Mouse (Mus musculus) forebrain, postnatal 0 days (tissue): ENCODE measurements around the gene Cnrip1. TPM values are rescaled to one million over a fixed set of nuclear protein-coding genes. Genes with fewer than 3 reads are reported as not detected.

ENCODE experiments used
- ATAC-seq: fragments of 200-750 bp; cut with Nextera tagmentation; 2 replicates; pipeline ENCODE4 v1.8.0; 2017; ENCODE audit warnings: mild to moderate bottlenecking, moderate library complexity
- DNase-seq: peaks from one replicate; pipeline ENCODE4 v3.0.0-alpha.2; 2015
- H3K27ac ChIP-seq: fragments of 300-500 bp; sonication (generic); 2 replicates; pipeline ENCODE4 v1.5.1; 2014; ENCODE audit warnings: low read depth, mild to moderate bottlenecking, antibody characterized with exemption, low read length, moderate library complexity, mixed read lengths
- H3K27me3 ChIP-seq: fragments of 300-500 bp; sonication (generic); 2 replicates; pipeline ENCODE4 v1.6.1; 2014; ENCODE audit warnings: mild to moderate bottlenecking, low read length, mixed read lengths; ENCODE audit not compliant: insufficient read depth
- H3K36me3 ChIP-seq: fragments of 300-500 bp; sonication (generic); 2 replicates; pipeline ENCODE4 v1.6.1; 2014; ENCODE audit warnings: mild to moderate bottlenecking, moderate library complexity; ENCODE audit not compliant: insufficient read depth
- H3K4me1 ChIP-seq: fragments of 300-500 bp; sonication (generic); 2 replicates; pipeline ENCODE4 v1.6.1; 2014; ENCODE audit warnings: antibody characterized with exemption; ENCODE audit not compliant: insufficient read depth
- H3K4me2 ChIP-seq: fragments of 300-500 bp; sonication (generic); 2 replicates; pipeline ENCODE4 v1.6.1; 2014; ENCODE audit warnings: low read depth, mild to moderate bottlenecking, moderate library complexity
- H3K4me3 ChIP-seq: fragments of 300-500 bp; sonication (generic); 2 replicates; pipeline ENCODE4 v1.5.1; 2014; ENCODE audit warnings: low read depth, low read length, mixed read lengths
- H3K9ac ChIP-seq: fragments of 300-500 bp; sonication (generic); 2 replicates; pipeline ENCODE4 v1.6.1; 2014; ENCODE audit warnings: mild to moderate bottlenecking
- H3K9me3 ChIP-seq: fragments of 300-500 bp; sonication (generic); 2 replicates; pipeline ENCODE4 v1.6.1; 2016; ENCODE audit warnings: low read length
- CTCF ChIP-seq: sonication (generic); IDR thresholded peaks from 2 replicates; pipeline ENCODE4 v1.5.1; 2016; ENCODE audit warnings: antibody characterized with exemption, control low read depth, low read depth
- WGBS: fragments of 180-500 bp; shearing (Covaris S2); extraction: QIAGEN DNeasy Blood & Tissue Kit; methylation state at CpG from one replicate; pipeline ENCODE4 v1.1.7; 2014; 5-methylcytosine and 5-hydroxymethylcytosine counted together
- polyA plus RNA-seq: library from polyadenylated mRNA; unstranded; fragments of >200 nt; fragmentation: Nextera tagmentation; extraction: Ambion mirVana; gene quantifications from 2 replicates; pipeline ENCODE4 v1.2.1, GENCODE M21; 2015
- total RNA-seq: library from RNA; depleted of rRNA; stranded (reverse); fragments of >200 nt; gene quantifications from 2 replicates; pipeline ENCODE4 v1.2.3, GENCODE M21; 2014; rRNA removed

Cnrip1 gene
- total and polyA plus RNA-seq, 2 experiments from 2014 or later = 123 to 260 TPM

DNA sequence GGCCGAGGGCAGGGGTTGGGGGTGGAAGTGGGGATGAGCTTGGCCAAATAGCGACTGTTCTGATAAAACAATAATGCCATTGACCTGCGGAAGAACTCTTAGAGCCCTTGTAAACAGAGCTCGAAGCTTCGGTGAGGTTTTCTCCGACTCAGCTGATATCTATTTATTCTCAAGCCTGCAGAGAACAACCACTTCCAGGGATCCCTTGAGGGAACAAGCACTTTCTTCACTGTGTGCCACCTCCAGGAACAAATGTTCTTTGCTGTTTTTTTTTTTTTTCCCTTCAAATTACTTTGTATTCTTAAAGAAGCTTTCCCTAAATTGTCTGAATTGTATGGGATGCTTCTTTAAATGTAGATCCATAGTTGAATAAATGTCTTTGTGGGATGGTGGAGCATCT, 56.0 kb downstream of the Cnrip1 start:
- ATAC-seq (no peak), DNase-seq (no peak)
- no peaks in the 10 kb centered on the region for H3K36me3 ChIP-seq
- no peak overlapping the region for H3K4me2 ChIP-seq
- H3K4me1 ChIP-seq = no peaks in the 10 kb centered on the region
- no peak overlapping the region for H3K27ac ChIP-seq
- H3K9me3 ChIP-seq = no peaks in the 10 kb centered on the region
- H3K9ac ChIP-seq = no peak overlapping the region
- no peak for TF ChIP-seq CTCF
- H3K4me3 ChIP-seq = no peak overlapping the region
- 82% methylated on average over 6 of the region's 6 CpGs for WGBS
- H3K27me3 ChIP-seq = no peaks in the 10 kb centered on the region

DNA sequence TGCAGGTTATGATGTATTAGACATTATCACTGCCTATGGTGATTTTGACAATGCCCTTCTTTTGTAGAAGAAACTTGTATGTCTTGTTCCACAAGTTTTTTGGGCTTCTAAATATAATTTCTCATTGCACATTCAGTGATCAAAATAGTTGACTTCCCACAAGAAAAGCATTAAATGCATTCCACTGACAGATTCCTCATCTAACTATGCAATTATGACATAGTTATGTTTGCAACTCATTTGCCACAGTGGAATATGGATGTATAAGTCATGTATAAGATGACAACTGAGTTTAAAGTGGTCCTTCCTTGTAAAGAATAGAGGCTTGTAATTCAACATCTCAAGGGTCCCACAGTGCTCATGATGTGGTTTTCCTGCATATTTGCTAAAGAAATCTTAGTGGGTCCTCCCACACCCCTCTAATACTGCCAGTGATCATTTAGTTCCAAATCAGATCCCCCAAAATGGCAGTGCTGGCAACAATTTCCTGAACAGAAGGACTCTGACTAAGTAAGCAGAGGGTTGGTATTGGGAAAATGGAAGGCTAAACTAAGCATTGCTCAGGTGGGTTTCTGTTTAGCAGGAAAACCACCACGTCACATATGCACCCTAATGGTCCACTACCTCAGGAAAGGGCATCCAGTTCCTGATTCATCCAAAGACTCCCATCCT, 61.2 kb downstream of the Cnrip1 start:
- Histone ChIP-seq H3K36me3 (no peaks in the 10 kb centered on the region), H3K4me1 (no peaks in the 10 kb centered on the region), H3K27ac (no peak overlapping the region), H3K4me3 (no peak overlapping the region), H3K27me3 (no peaks in the 10 kb centered on the region), H3K9ac (no peak overlapping the region), H3K9me3 (no peaks in the 10 kb centered on the region), H3K4me2 (no peak overlapping the region)
- TF ChIP-seq CTCF = no peak
- ATAC-seq (no peak), DNase-seq (peak; percentile 2)
- WGBS = 76% methylated on average over 1 of the region's 1 CpGs

DNA sequence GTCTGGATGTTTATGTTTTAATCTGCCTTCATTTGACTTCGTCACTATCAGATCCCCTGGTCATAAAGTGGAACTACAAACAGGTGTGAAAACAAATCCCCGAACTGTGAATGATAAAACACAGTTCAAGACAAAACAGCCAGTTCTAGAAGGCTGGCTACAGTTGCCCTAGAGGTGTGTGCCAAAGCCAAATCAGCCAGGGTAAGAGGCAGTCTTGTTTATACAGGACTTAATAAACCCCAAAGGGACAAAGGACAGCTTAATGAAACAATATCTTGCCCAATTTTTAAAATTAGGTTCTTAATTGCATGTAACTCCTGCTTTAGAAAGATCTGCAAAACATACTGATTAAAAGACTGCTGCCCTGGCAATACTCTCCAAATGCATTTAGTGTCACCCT, 75.0 kb downstream of the Cnrip1 start:
- H3K36me3 ChIP-seq = no peaks in the 10 kb centered on the region
- H3K4me3 ChIP-seq = no peak overlapping the region
- no peaks in the 10 kb centered on the region for H3K27me3 ChIP-seq
- no peak for ATAC-seq
- H3K9me3 ChIP-seq = no peaks in the 10 kb centered on the region
- no peak for TF ChIP-seq CTCF
- H3K4me1 ChIP-seq = no peaks in the 10 kb centered on the region
- WGBS = 82% methylated on average over 2 of the region's 2 CpGs
- no peak overlapping the region for H3K27ac ChIP-seq
- H3K4me2 ChIP-seq = no peak overlapping the region
- no peak overlapping the region for H3K9ac ChIP-seq
- no peak for DNase-seq

Other genes with a start within 250 kb of the Cnrip1 start
- gene Fbxo48, start 100.2 kb upstream of the Cnrip1 start, total RNA-seq = 1.7 and 2.1 TPM in 2 replicates
- gene Fbxo48, start 100.2 kb upstream of the Cnrip1 start, polyA plus RNA-seq = 0.21 and 0.39 TPM in 2 replicates
- gene Plek, start 795 bp downstream of the Cnrip1 start, total RNA-seq = 4.7 and 7.5 TPM in 2 replicates
- gene Plek, start 795 bp downstream of the Cnrip1 start, polyA plus RNA-seq = 3.1 and 4.1 TPM in 2 replicates
- gene Ppp3r1, start 107.7 kb downstream of the Cnrip1 start, total RNA-seq = 92.4 and 114 TPM in 2 replicates
- gene Ppp3r1, start 107.7 kb downstream of the Cnrip1 start, polyA plus RNA-seq = 186 and 224 TPM in 2 replicates
- gene Wdr92, start 130.5 kb downstream of the Cnrip1 start, total RNA-seq = 11.6 and 13.0 TPM in 2 replicates
- gene Wdr92, start 130.5 kb downstream of the Cnrip1 start, polyA plus RNA-seq = 9.8 and 11.9 TPM in 2 replicates
- gene Pno1, start 160.0 kb downstream of the Cnrip1 start, total RNA-seq = 42.6 and 48.6 TPM in 2 replicates
- gene Pno1, start 160.0 kb downstream of the Cnrip1 start, polyA plus RNA-seq = 60.4 and 71.0 TPM in 2 replicates
- gene C1d, start 206.0 kb downstream of the Cnrip1 start, total RNA-seq = 66.2 and 69.2 TPM in 2 replicates
- gene C1d, start 206.0 kb downstream of the Cnrip1 start, polyA plus RNA-seq = 179 and 203 TPM in 2 replicates